In genomic region chr13:117289494-117290270, GRCm38 (mm10) we compare ENCODE assay signal across 8 mouse cellular contexts.
DNase-seq lines count a peak whose midpoint lies in the region; ATAC-seq and TF ChIP-seq lines count a peak whose summit lies in the region.

No protein-coding gene starts in this region.

- DNase-seq in CD4-positive helper T cell, adult 2 months (ENCODE audit: low read depth, low spot score), result peak; percentile 68
- DNase-seq in adrenal gland, postnatal 25 days, result peak; percentile 56
- peak; percentile 90 for DNase-seq in embryonic facial prominence, embryonic 11.5 days (ENCODE audit: low spot score)
- DNase-seq in kidney, postnatal 0 days (ENCODE audit: low spot score), result peak; percentile 85
- DNase-seq in splenic B cell, adult 2 months (ENCODE audit: low read depth, low spot score), result peak; percentile 83

- peak; percentile 77 for ATAC-seq in embryonic facial prominence, embryonic 11.5 days (replicated peaks; ENCODE audit: insufficient number of reproducible peaks, low FRiP score, low TSS enrichment, low read depth)
- ATAC-seq in heart, embryonic 14.5 days (ENCODE audit: insufficient number of reproducible peaks, insufficient read depth, low FRiP score, low read depth), result 0 out of 2 replicates have a peak, but pooled peaks have one; percentile 35
- ATAC-seq in kidney, postnatal 0 days (replicated peaks; ENCODE audit: low FRiP score, low read depth), result peak; percentile 66
- peak; percentile 55; the same call in 1 of the 2 replicates for ATAC-seq in limb, embryonic 15.5 days (ENCODE audit: insufficient number of reproducible peaks, low FRiP score, low TSS enrichment, low read depth)
- peak; percentile 70 for ATAC-seq in monocyte, adult 5-6 weeks (replicated peaks; ENCODE audit: insufficient number of reproducible peaks, low FRiP score, low TSS enrichment, poor library complexity, severe bottlenecking)

- H3K27ac ChIP-seq in embryonic facial prominence, embryonic 11.5 days (replicated peaks; ENCODE audit: low read depth, low read length), result no peak overlapping the region
- H3K27ac ChIP-seq in heart, embryonic 14.5 days (replicated peaks in 1 of 2; ENCODE audit: control insufficient read depth in 1 of 2, insufficient read depth in 1 of 2, low read depth in 2 of 2, low read length in 2 of 2), result no peak overlapping the region
- no peak overlapping the region for H3K27ac ChIP-seq in kidney, postnatal 0 days
- H3K27ac ChIP-seq in limb, embryonic 15.5 days, result no peak overlapping the region

- WGBS in embryonic facial prominence, embryonic 11.5 days, result 29% methylated on average over 17 of the region's 17 CpGs
- 24% methylated on average over 17 of the region's 17 CpGs for WGBS in heart, embryonic 14.5 days
- 33% methylated on average over 17 of the region's 17 CpGs for WGBS in kidney, postnatal 0 days
- 25% methylated on average over 17 of the region's 17 CpGs for WGBS in limb, embryonic 15.5 days

- H3K4me2 ChIP-seq in embryonic facial prominence, embryonic 11.5 days (ENCODE audit: low read depth, low read length), result peak overlapping the region; percentile 20; the same call in 1 of the 2 replicates
- H3K4me2 ChIP-seq in heart, embryonic 14.5 days (ENCODE audit: low read length), result peak overlapping the region; percentile 59
- H3K4me2 ChIP-seq in kidney, postnatal 0 days (ENCODE audit: low read length), result peak overlapping the region; percentile 29; the same call in 1 of the 2 replicates
- peak overlapping the region; percentile 32 for H3K4me2 ChIP-seq in limb, embryonic 15.5 days

- no peaks in the 10 kb centered on the region for H3K4me1 ChIP-seq in embryonic facial prominence, embryonic 11.5 days (ENCODE audit: control insufficient read depth, insufficient read depth, low read length)
- H3K4me1 ChIP-seq in heart, embryonic 14.5 days (ENCODE audit: control insufficient read depth in 2 of 2, insufficient read depth in 2 of 2, low read length in 2 of 2), result no peaks in the 10 kb centered on the region
- H3K4me1 ChIP-seq in kidney, postnatal 0 days (replicated peaks; ENCODE audit: insufficient read depth, low read length), result no peaks in the 10 kb centered on the region
- H3K4me1 ChIP-seq in limb, embryonic 15.5 days, result no peaks in the 10 kb centered on the region

- H3K4me3 ChIP-seq in embryonic facial prominence, embryonic 11.5 days (ENCODE audit: low read depth, low read length), result no peak overlapping the region
- peak overlapping the region; percentile 25 to 35 for H3K4me3 ChIP-seq in heart, embryonic 14.5 days (ENCODE audit: control insufficient read depth in 1 of 2, insufficient read depth in 1 of 2, low read depth in 1 of 2, low read length in 2 of 2)
- H3K4me3 ChIP-seq in kidney, postnatal 0 days (replicated peaks; ENCODE audit: low read depth, low read length), result no peak overlapping the region
- no peak overlapping the region for H3K4me3 ChIP-seq in limb, embryonic 15.5 days

- TF ChIP-seq CTCF in kidney, postnatal 0 days (IDR thresholded peaks at IDR 0.05; ENCODE audit: low read depth), result peak; percentile 88

- H3K9ac ChIP-seq in embryonic facial prominence, embryonic 11.5 days (replicated peaks; ENCODE audit: low read length), result no peak overlapping the region
- H3K9ac ChIP-seq in heart, embryonic 14.5 days (ENCODE audit: low read length), result peak overlapping the region; percentile 27; the same call in 1 of the 2 replicates
- no peak overlapping the region for H3K9ac ChIP-seq in kidney, postnatal 0 days (ENCODE audit: low read depth, low read length)
- no peak overlapping the region for H3K9ac ChIP-seq in limb, embryonic 15.5 days

- H3K27me3 ChIP-seq in embryonic facial prominence, embryonic 11.5 days (ENCODE audit: control insufficient read depth, insufficient read depth, low read length), result no peaks in the 10 kb centered on the region
- H3K27me3 ChIP-seq in heart, embryonic 14.5 days (ENCODE audit: control insufficient read depth, insufficient read depth, low read length), result no peaks in the 10 kb centered on the region
- H3K27me3 ChIP-seq in kidney, postnatal 0 days (ENCODE audit: insufficient read depth, low read length), result no peaks in the 10 kb centered on the region
- H3K27me3 ChIP-seq in limb, embryonic 15.5 days, result no peaks in the 10 kb centered on the region
- no peaks in the 10 kb centered on the region for H3K27me3 ChIP-seq in splenic B cell, adult 2 months (ENCODE audit: control insufficient read depth, insufficient read depth, low read length, poor library complexity, severe bottlenecking)

- H3K36me3 ChIP-seq in embryonic facial prominence, embryonic 11.5 days (replicated peaks; ENCODE audit: control insufficient read depth, insufficient read depth, low read depth, low read length), result no peaks in the 10 kb centered on the region
- H3K36me3 ChIP-seq in heart, embryonic 14.5 days (ENCODE audit: control insufficient read depth, insufficient read depth, low read length), result no peaks in the 10 kb centered on the region
- H3K36me3 ChIP-seq in kidney, postnatal 0 days (ENCODE audit: insufficient read depth, low read length), result no peaks in the 10 kb centered on the region
- H3K36me3 ChIP-seq in limb, embryonic 15.5 days, result no peaks in the 10 kb centered on the region
- H3K36me3 ChIP-seq in splenic B cell, adult 2 months (ENCODE audit: control insufficient read depth, insufficient read depth, low read length, poor library complexity, severe bottlenecking), result no peaks in the 10 kb centered on the region

- H3K9me3 ChIP-seq in embryonic facial prominence, embryonic 11.5 days (replicated peaks; ENCODE audit: control insufficient read depth, low read length), result no peaks in the 10 kb centered on the region
- H3K9me3 ChIP-seq in heart, embryonic 14.5 days (ENCODE audit: control insufficient read depth, low read length), result no peaks in the 10 kb centered on the region
- no peaks in the 10 kb centered on the region for H3K9me3 ChIP-seq in kidney, postnatal 0 days (replicated peaks; ENCODE audit: low read length)
- no peaks in the 10 kb centered on the region for H3K9me3 ChIP-seq in limb, embryonic 15.5 days

Comparison
In these comparisons a context has a peak if more than half of its experiments do, and no peak if none do; other contexts are left out.
1. H3K4me3 ChIP-seq: peak in heart, embryonic 14.5 days (2 of 2); none in embryonic facial prominence, embryonic 11.5 days (single experiment), kidney, postnatal 0 days (single experiment) and limb, embryonic 15.5 days (single experiment).
2. Peak in every context shown above with its lines, with median percentiles within 50 percentile points of each other: DNase-seq, ATAC-seq and H3K4me2 ChIP-seq.